Comparison of ENCODE assay signal across 19 mouse cellular contexts in the genomic region with DNA sequence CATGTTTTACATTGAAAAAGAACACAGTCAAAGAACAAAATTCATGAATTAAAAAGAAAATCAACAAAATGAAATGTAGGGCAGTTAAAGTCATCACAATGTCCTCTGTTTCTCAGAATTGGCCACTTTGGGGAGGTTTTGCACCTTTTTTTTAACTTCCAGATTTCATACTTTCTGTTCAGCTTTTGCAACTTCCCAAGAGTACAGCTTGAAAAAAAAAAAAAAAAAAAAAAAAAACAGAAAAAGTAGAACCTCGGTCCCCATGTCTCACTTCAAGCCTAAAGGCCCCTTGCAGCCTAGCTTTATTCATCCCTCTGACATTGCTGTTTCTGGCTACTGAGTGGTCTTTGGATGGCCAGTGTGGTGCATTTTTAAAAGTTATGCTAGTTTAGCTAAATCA.
DNase-seq lines count a peak whose midpoint lies in the region; TF ChIP-seq lines count a peak whose summit lies in the region.
"Had no signal": no experiment of that assay in that cellular context is flagged by ENCODE, and none has a peak within 500 bp of the region (broad histone marks: within the 10 kb centered on the region; RNA-seq: fewer than 3 reads in every experiment).

No protein-coding gene starts in this region.

- intact Hi-C loops in left cerebral cortex, postnatal 4 days (cut with DNase I) = no loop called here

- H3K36me3 ChIP-seq in macrophage (ENCODE audit: inconsistent target) = no peaks in the 10 kb centered on the region
- H3K36me3 ChIP-seq: embryonic facial prominence, embryonic 13.5 days; embryonic facial prominence, embryonic 15.5 days; forebrain, embryonic 10.5 days; forebrain, embryonic 12.5 days had no signal

- whole genome bisulfite sequencing in macrophage (ENCODE audit: missing documents) = 0% methylated on average over 1 of the region's 1 CpGs

- peak; percentile 77 for DNase-seq in 416B (ENCODE audit: low read depth)
- no peak for DNase-seq in left cerebral cortex, postnatal 4 days
- DNase-seq in B cell, adult 2 months = no peak
- DNase-seq: adrenal gland, adult 2 months; adrenal gland, postnatal 10 days; adrenal gland, postnatal 25 days; cerebellum, adult 11-12 months; cerebellum, adult 2 months; cerebellum, adult 9-10 months; cerebellum, postnatal 10 days; cerebellum, postnatal 25 days; embryo, embryonic 11 days had no signal

- no peak overlapping the region for H3K4me3 ChIP-seq in bone marrow macrophage, adult 2 months (ENCODE audit: insufficient read depth, low read length)
- H3K4me3 ChIP-seq in macrophage (ENCODE audit: inconsistent target) = no peak overlapping the region
- H3K4me3 ChIP-seq: embryonic facial prominence, embryonic 13.5 days; embryonic facial prominence, embryonic 15.5 days; erythroblast, embryonic 14.5 days; forebrain, embryonic 10.5 days; forebrain, embryonic 12.5 days had no signal

- no peak for TF ChIP-seq POLR2A in bone marrow macrophage, adult 2 months (IDR thresholded peaks at IDR 0.05; ENCODE audit: borderline replicate concordance, low read depth, low read length)

- H3K79me2 ChIP-seq in macrophage (ENCODE audit: inconsistent target) = no peaks in the 10 kb centered on the region

- H3K27ac ChIP-seq in bone marrow macrophage, adult 2 months (ENCODE audit: insufficient read depth, low read depth, low read length) = peak overlapping the region; percentile 86
- H3K27ac ChIP-seq in macrophage = peak overlapping the region; percentile 96
- H3K27ac ChIP-seq: embryonic facial prominence, embryonic 13.5 days; embryonic facial prominence, embryonic 15.5 days; forebrain, embryonic 10.5 days; forebrain, embryonic 12.5 days had no signal

- TF ChIP-seq CTCF in bone marrow macrophage, adult 2 months (IDR thresholded peaks at IDR 0.05; ENCODE audit: low read depth, low read length) = no peak

- H3K4me1 ChIP-seq in bone marrow macrophage, adult 2 months (ENCODE audit: control insufficient read depth, insufficient read depth, low read length) = peaks cover 54% of the 10 kb centered on the region
- H3K4me1 ChIP-seq: embryonic facial prominence, embryonic 13.5 days; embryonic facial prominence, embryonic 15.5 days; forebrain, embryonic 10.5 days; forebrain, embryonic 12.5 days had no signal
